Mouse (Mus musculus) sigmoid colon, adult 10 weeks (tissue): Measurements from ENCODE around the gene Dlst. TPM values are rescaled to one million over a fixed set of nuclear protein-coding genes. Genes with fewer than 3 reads are reported as not detected.

Experiments used
- polyA plus RNA-seq: library from polyadenylated mRNA; stranded (reverse); fragments of 350-450 nt; fragmentation: Illumina TruSeq; extraction: RNeasy Lipid Tissue Mini Kit (QIAGEN cat#74804); gene quantifications from one replicate; pipeline ENCODE4 v1.2.3, GENCODE M21; 2014; ENCODE audit warnings: low read depth, low replicate concordance

Dlst gene
- polyA plus RNA-seq, result 205 TPM

DNA sequence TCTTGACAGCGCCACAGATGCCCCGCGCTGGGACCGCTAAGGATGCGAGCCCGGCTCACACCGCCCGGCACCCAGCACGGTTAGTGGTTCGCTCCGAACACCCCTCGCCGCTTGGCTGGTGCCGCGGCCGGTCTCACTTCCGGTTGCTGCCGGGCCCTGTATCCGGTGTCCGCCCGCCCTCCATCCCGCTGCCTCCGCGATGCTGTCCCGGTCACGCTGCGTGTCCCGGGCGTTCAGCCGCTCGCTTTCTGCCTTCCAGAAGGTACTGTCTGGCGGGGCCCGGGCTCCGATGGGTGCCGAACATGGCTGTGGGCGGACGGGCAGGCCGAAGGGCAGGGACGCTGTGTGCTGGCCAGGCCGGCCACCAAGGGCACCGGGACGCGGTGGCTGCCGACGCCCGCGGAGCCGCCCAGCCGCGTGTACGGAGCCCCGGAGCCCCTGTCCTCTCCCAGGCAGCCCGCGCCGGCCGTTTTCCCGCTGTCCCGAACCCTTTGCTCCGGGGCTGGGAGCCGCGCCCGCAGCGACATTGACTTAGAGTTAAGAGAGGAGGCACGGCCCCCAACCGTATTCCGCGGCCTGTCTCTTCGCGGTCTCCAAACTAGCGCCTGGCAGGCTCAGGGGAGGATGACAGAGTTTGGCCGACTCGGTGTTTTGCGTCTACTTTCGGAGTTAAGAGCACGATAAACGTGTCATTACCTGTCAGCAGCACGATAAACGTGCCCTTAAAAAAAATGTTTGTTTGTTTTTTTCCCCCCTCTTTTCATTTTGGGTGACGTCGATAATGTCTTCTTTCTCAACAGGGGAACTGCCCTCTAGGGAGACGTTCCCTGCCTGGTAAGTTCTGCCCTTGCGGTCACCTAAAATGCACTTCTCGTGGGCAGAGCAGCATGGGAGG is at the start of gene Dlst, which contains the start of gene Prox2:
Gene Dlst (plus strand): TSS at position 136 of the 895 bp plus-strand sequence.
Gene Prox2 (minus strand): TSS at position 62 of the 895 bp plus-strand sequence.

DNA sequence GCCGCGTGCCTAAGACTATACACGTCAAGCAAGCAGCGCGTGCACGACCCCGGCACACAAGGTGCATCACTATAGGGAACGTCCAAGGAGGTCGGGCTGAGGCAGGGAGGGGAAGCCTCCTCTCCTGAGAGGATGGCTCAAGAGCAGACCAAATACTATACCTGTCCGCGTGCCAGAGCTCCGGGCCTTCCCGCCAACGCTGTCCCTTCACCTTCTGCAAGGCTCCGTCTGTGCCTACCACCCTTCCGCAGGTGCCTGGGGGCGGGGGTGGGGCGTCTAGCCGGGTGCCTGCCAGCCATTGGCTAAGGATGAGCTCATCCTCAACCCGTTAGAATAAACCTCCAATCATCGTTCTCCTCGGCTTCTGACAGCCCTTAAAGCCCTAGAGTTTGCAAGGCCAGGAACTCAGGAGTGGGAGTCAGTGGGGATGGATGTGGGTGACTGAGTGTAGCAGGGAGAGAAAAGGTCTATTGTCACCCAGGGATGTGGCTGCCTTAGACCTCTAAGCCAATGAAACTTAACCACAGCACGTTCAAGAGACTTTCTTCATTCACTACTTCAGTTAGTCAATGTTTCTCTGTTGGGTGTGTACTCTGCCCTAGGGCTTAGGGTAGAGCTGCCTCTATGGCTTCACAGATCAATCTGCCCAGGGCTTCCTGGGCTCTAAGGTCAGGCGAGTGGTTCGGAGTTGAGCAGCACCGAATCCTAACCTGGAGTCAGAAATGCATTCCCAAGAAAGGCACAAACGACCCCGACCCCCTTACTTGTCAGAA is 40.6 kb downstream of the Dlst start, which contains the start of gene Rps6kl1:
Gene Rps6kl1 (minus strand): TSS at position 263 of the 773 bp plus-strand sequence.

GRCm38 (mm10) chr12:85177740-85178239 is 67.2 kb downstream of the Dlst start, which contains the start of gene Pgf:
Gene Pgf (minus strand): TSS chr12:85177790.

Other genes with a start within 250 kb of the Dlst start
- not detected for gene Ltbp2, start 234.3 kb upstream of the Dlst start, polyA plus RNA-seq
- 118 TPM for gene Fcf1, start 139.9 kb upstream of the Dlst start, polyA plus RNA-seq
- gene Arel1, start 139.9 kb upstream of the Dlst start, polyA plus RNA-seq, result 22.9 TPM
- gene Ylpm1, start 114.5 kb upstream of the Dlst start, polyA plus RNA-seq, result 66.6 TPM
- 0.69 TPM for gene Prox2, start 74 bp upstream of the Dlst start, polyA plus RNA-seq
- not detected for gene Rps6kl1, start 40.4 kb downstream of the Dlst start, polyA plus RNA-seq
- not detected for gene Pgf, start 67.0 kb downstream of the Dlst start, polyA plus RNA-seq
- gene Eif2b2, start 108.6 kb downstream of the Dlst start, polyA plus RNA-seq, result 2.1 TPM
- gene Mlh3, start 159.8 kb downstream of the Dlst start, polyA plus RNA-seq, result 18.1 TPM
- 20.1 TPM for gene Acyp1, start 177.6 kb downstream of the Dlst start, polyA plus RNA-seq
- gene Zc2hc1c, start 177.8 kb downstream of the Dlst start, polyA plus RNA-seq, result 0.63 TPM
- 42.0 TPM for gene Nek9, start 228.5 kb downstream of the Dlst start, polyA plus RNA-seq